Mouse (Mus musculus) left cerebral cortex, postnatal 36 days (tissue): Measurements from ENCODE around the gene Hoxd8. TPM values are rescaled to one million over a fixed set of nuclear protein-coding genes. Genes with fewer than 3 reads are reported as not detected.
A peak's percentile ranks its signal among the peaks of the same experiment; 100 is the strongest.

Source experiments
- DNase-seq, 2 experiments: peaks; one replicate each; pipeline ENCODE4 v3.0.0; 2021 to 2022; ENCODE audit warnings: low spot score in 2 of 2, mixed read lengths in 1 of 2
- intact Hi-C: fragments of 180-260 bp; cut with DNase I; formaldehyde crosslinking; loops from one replicate; pipeline ENCODE4 v1.15.1; 2025
- total RNA-seq, 2 experiments: library from RNA; stranded (reverse); gene quantifications; 2 replicates each; pipeline ENCODE4 v1.2.3; 2021

Gene Hoxd8
- total RNA-seq, result not detected

- DNase-seq, result no peak
- intact Hi-C loops, result loop anchor here (5.0 kb wide), 2 partner anchors 353 to 448 kb away; no protein-coding TSS in a partner anchor
These were observed at the start of gene Hoxd8 for GRCm38 (mm10) chr2:74704393-74704998. Gene Hoxd8 (plus strand): TSS chr2:74704615.

GRCm38 (mm10) chr2:74654743-74655419 is 49.5 kb upstream of the Hoxd8 start:
- DNase-seq, result no peak
- intact Hi-C loops, result loop anchor here (2.0 to 5.0 kb wide), 2 partner anchors 82 to 354 kb away; no protein-coding TSS in a partner anchor

- DNase-seq, result no peak
- intact Hi-C loops, result loop anchor here (2.0 kb wide), 1 partner anchor 355 kb away; no protein-coding TSS in a partner anchor
These were observed 49.0 kb upstream of the Hoxd8 start for GRCm38 (mm10) chr2:74655420-74655781.

GRCm38 (mm10) chr2:74655821-74656631 is 48.4 kb upstream of the Hoxd8 start:
- no peak for DNase-seq
- intact Hi-C loops, result loop anchor here (2.0 kb wide), 2 partner anchors 31 to 355 kb away; no protein-coding TSS in a partner anchor

DNA sequence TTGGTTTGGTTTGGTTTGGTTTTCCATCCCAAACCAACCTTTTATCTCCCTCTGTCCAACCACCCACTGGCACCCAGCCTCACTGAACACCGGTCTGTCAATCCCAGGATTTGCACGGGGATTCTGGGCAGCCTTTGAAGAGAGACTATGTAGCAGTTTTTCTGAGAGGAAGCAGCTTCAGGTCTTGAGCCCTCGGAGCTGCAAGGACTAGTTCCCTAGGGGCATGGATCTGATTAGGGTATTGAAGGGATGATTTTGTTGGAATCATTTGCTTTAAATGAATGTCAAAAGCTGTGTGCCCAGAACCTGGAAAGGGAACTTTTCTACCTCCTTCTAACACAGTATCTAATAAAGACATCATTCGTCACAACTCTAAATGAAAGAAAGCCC is 47.8 kb upstream of the Hoxd8 start:
- no peak for DNase-seq
- intact Hi-C loops, result loop anchor here (2.0 kb wide), 1 partner anchor 30 kb away; no protein-coding TSS in a partner anchor

GRCm38 (mm10) chr2:74657251-74658023 is 47.0 kb upstream of the Hoxd8 start:
- DNase-seq, result no peak

DNA sequence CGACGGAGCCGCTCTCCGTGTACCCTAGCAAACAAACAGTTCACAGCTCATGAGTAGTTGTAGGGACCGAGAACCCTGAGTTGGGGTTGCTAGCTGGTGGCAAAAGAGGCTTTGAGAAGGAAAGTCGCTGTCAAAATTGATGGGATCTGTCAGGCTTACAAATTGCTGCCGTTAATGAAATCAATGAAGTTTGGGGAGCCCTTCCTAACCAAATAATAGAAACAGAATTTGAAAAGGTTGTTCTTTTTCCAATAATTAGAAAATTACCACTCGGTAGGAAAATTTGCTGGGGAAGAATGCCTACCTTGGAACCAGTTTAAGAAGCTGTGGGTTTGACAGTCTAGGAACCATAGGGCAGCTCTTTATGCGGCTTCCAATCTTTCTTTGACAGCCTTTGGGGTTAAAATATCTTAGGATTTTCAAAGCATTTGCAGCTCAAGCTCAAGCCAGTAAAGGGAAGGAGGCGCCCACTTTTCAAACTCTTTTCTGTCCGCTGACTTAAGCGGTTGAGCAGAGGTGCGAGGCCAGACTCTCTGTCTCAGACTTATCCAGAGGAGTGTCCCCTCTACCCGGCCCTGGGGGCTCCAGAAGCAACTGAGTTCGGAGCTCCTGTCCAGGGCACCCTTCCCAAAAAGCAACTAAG is 46.3 kb upstream of the Hoxd8 start:
- intact Hi-C loops, result no loop called here
- no peak for DNase-seq

More at GRCm38 (mm10) chr2:74657251-74658023, 47.0 kb upstream of the Hoxd8 start:
- intact Hi-C loops, result loop anchor here (2.0 kb wide), 1 partner anchor 29 kb away; no protein-coding TSS in a partner anchor

- intact Hi-C loops, result no loop called here
- no peak for DNase-seq
These were observed 45.6 kb upstream of the Hoxd8 start for GRCm38 (mm10) chr2:74658667-74659371.

DNA sequence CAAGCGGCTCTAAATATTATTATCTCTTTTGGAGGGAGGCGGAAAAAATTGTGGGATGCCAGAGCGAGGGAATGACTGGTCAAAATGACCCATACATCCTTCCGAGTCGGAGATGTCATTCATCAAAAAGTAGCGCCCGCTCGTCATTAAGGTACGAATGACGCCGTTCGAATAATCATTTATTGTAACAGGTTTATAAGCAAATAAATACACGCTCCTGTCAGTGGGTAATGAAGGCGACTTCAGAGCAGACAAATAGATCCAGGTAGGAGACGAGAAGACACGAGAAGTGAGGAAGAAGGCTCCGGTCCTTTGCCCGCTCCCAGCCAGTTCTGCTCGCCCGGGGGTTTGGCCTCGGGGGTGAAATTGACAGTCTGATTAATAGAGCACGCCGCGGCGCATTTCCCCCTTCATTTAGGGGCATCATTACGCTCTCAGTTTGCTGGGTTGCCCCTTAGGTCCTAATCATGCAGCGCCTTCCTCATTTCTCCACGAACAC is 44.9 kb upstream of the Hoxd8 start, which contains the start of gene Evx2:
TSS of gene Evx2 (minus strand) at position 51 of the 499 bp plus-strand sequence.
- intact Hi-C loops, result loop anchor here (5.0 to 10.0 kb wide), 3 partner anchors 632 to 1107 kb away; partner anchors contain the start of gene Chn1
- no peak for DNase-seq

- intact Hi-C loops, result loop anchor here (5.0 to 10.0 kb wide), 3 partner anchors 633 to 1108 kb away; partner anchors contain the start of gene Chn1
- DNase-seq, result no peak
These were observed 43.7 kb upstream of the Hoxd8 start for GRCm38 (mm10) chr2:74660421-74661375.

DNA sequence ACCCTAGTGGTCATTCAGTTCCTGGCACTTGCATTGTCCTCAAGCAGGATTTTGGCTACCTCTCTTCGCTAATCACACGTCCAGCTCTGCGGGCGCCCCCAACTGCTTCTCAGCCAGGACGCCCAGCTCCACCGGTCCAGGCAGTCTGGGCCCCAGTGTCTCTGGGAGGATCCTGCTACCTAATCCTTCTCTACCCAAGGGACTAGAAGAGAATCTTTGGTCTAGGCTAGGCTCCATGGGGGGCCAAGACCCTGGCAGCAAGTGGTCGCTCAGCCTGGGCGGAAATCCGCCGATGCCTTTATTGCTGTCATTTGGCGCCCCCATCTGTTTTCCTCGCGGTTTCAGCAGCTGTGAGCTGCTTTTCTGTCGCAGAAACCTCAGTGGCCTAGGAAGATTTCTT is 42.7 kb upstream of the Hoxd8 start:
- intact Hi-C loops, result loop anchor here (1.0 to 10.0 kb wide), 6 partner anchors 360 to 1109 kb away; partner anchors contain the start of gene Chn1
- DNase-seq, result no peak

- DNase-seq, result peak; percentile 42 to 52
- intact Hi-C loops, result loop anchor here (2.0 to 10.0 kb wide), 5 partner anchors 597 to 1111 kb away; partner anchors contain the start of gene Chn1
These were observed 41.0 kb upstream of the Hoxd8 start for GRCm38 (mm10) chr2:74663291-74663925.

DNA sequence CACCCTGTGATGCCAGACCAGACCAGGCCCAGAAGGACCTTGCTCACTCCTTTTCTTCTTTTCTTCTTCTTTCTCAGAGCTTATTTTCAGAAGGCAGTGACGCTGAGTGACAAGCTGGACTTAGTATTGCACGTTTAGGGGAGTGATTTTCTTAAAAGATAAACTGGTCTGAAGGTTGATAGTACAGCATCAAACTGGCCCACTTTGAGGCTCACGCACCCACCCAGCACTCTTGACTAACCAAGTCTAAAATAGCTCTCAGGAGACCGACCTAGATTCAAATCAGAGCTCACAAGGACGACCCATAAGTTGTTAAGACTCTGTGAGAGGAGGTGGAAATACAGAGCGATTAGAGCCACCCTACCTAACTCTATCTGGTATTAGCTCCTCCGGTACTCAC is 38.0 kb upstream of the Hoxd8 start:
- intact Hi-C loops, result loop anchor here (10.0 kb wide), 1 partner anchor 892 kb away; the partner anchor contains the start of gene Chn1
- no peak for DNase-seq

GRCm38 (mm10) chr2:74667191-74667841 is 37.1 kb upstream of the Hoxd8 start:
- peak in 1 of 2 experiments; percentile 6 for DNase-seq
- intact Hi-C loops, result loop anchor here (10.0 kb wide), 1 partner anchor 893 kb away; the partner anchor contains the start of gene Chn1

- no peak for DNase-seq
- intact Hi-C loops, result loop anchor here (10.0 kb wide), 1 partner anchor 893 kb away; the partner anchor contains the start of gene Chn1
These were observed 36.5 kb upstream of the Hoxd8 start, which contains the start of gene Hoxd13 for GRCm38 (mm10) chr2:74667842-74668357. Gene Hoxd13 (plus strand): TSS chr2:74668310.
